Mouse (Mus musculus) hindbrain, embryonic 10.5 days (tissue): ENCODE measurements around the gene Rfwd3. TPM values are rescaled to one million over a fixed set of nuclear protein-coding genes. Genes with fewer than 3 reads are reported as not detected.
"Not testable (repeated sequence)": the region's sequence is repeated elsewhere in the genome, so short reads cannot be mapped to it uniquely, and the experiment has no call there.

Experiments used
- DNase-seq: peaks from one replicate; pipeline ENCODE4 v3.0.0-alpha.2; 2017; ENCODE audit warnings: low spot score
- H3K27ac ChIP-seq: fragments of 300-500 bp; sonication (generic); 2 replicates; pipeline ENCODE4 v1.5.1; 2016; ENCODE audit warnings: mild to moderate bottlenecking, moderate library complexity
- H3K27me3 ChIP-seq: fragments of 300-500 bp; sonication (generic); 2 replicates; pipeline ENCODE4 v1.6.1; 2016; ENCODE audit warnings: mild to moderate bottlenecking; ENCODE audit not compliant: poor library complexity, insufficient read depth, severe bottlenecking
- H3K36me3 ChIP-seq: fragments of 300-500 bp; sonication (generic); 2 replicates; pipeline ENCODE4 v1.6.1; 2016; ENCODE audit warnings: mild to moderate bottlenecking, moderate library complexity
- H3K4me1 ChIP-seq: fragments of 300-500 bp; sonication (generic); replicated peaks from 2 replicates; pipeline ENCODE4 v1.6.1; 2016; ENCODE audit warnings: mild to moderate bottlenecking
- H3K4me3 ChIP-seq: fragments of 300-500 bp; sonication (generic); 2 replicates; pipeline ENCODE4 v1.5.1; 2016; ENCODE audit warnings: mild to moderate bottlenecking, moderate library complexity
- H3K9me3 ChIP-seq: fragments of 300-500 bp; sonication (generic); 2 replicates; pipeline ENCODE4 v1.6.1; 2016; ENCODE audit warnings: mild to moderate bottlenecking, moderate library complexity
- WGBS: fragments of 180-500 bp; shearing (Covaris S2); methylation state at CpG from one replicate; pipeline ENCODE4 v1.1.7; 2016; 5-methylcytosine and 5-hydroxymethylcytosine counted together
- polyA plus RNA-seq: library from polyadenylated mRNA; unstranded; fragments of >200 nt; fragmentation: Nextera tagmentation; extraction: Ambion mirVana; gene quantifications from 2 replicates; pipeline ENCODE4 v1.2.1, GENCODE M21; 2016

Gene Rfwd3
- polyA plus RNA-seq, 1 experiment from 2014 or later = 77.6 TPM

DNA sequence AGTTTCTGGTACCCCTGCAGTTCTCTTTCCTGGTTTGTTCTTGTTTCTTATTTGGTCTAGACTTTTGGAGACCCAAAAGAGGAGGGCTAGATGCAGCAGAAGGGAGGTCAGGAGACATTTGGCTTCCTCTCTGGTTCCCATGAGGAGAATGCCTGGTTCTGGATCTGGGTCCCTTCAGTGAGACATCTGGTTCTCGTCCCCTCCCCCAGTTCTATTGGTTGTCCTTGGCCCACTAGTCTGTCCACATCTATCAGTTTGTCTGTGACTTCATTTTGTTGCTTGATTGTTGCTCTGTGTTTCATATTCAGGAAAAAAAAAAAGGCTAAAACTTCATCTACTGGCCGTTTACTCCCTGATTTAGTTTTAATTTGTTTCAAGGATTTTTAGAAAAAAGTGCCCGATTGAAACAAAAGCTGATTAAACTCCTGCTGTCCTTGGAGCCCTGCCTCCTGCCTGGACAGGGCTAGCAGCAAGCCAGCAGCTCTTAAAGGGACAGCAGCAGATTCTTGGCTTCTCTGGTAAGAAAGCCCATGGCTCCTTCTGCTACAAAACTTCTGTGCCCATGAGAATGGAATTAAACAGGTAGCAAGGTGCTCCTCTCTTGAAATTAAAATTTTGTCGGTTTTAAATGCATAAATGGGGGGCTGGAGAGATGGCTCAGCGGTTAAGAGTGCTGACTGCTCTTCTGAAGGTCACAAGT, 5.2 kb upstream of the Rfwd3 start:
- no peaks in the 10 kb centered on the region for H3K27me3 ChIP-seq
- H3K27ac ChIP-seq = no peak overlapping the region
- 29% methylated on average over 5 of the region's 5 CpGs for WGBS
- H3K4me3 ChIP-seq = no peak overlapping the region
- H3K4me1 ChIP-seq = no peaks in the 10 kb centered on the region
- DNase-seq = no peak
- no peaks in the 10 kb centered on the region for H3K36me3 ChIP-seq
- no peaks in the 10 kb centered on the region for H3K9me3 ChIP-seq

DNA sequence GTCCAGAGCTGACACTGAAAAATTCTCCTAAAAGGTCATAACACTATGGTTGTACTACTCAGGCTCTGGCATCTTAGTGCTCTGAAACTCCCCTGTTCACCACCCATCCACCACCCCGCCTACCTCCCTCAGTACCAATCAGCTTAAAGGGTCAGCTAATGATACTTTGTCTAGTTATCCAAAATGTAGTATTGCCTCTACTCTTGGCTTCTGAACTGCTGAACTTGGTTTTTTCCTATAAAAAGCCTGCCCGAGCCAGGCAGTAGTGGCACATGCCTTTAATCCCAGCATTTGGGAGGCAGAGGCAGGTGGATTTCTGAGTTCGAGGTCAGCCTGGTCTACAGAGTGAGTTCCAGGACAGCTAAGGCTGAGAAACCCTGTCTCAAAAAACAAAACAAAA, 4.3 kb upstream of the Rfwd3 start:
- H3K36me3 ChIP-seq = no peaks in the 10 kb centered on the region
- H3K9me3 ChIP-seq = no peaks in the 10 kb centered on the region
- WGBS = 91% methylated on average over 3 of the region's 3 CpGs
- H3K27ac ChIP-seq = no peak overlapping the region
- no peak for DNase-seq
- no peak overlapping the region for H3K4me3 ChIP-seq
- 0 out of 2 replicates have a peak, but pooled peaks cover under 1% of the 10 kb centered on the region for H3K4me1 ChIP-seq
- no peaks in the 10 kb centered on the region for H3K27me3 ChIP-seq

DNA sequence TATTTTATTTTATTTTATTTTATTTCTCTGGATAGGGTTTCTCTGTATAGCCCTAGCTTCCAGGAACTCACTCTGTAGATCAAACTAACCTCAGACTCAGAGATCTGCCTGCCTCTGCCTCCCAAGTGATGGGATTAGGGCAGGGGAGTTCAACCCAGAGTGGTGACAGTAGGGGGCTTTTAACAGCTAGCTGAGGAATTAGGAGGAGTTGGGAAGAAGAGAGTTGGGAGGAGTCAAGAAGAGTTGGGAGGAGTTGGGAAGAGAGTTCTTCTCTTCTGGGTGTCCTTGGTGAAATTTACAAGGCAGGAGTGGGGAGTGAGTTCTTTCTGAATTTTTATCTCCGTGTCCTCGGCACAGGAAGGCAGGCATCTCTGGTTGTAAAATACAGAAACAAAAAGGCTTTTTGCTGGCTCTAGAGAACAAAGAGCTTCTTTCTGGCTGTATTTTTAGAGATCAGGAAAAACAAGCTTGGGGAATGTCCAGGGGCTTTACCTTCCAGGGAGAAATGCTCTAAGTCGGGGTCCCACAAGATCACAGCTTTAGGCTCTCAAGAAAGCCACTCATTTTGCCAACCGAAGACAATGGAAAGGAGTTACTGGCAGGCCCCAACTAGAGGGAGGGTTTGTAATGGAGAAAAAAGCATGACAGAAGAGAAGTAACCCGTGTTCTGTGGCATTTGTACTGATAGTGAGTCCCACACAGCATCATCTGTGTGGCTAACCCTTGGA, 3.2 kb upstream of the Rfwd3 start:
- not testable (repeated sequence) for H3K27ac ChIP-seq, H3K4me3 ChIP-seq
- WGBS = 80% methylated on average over 5 of the region's 5 CpGs

GRCm38 (mm10) chr8:111300597-111301546, 850 bp upstream of the Rfwd3 start:
- peak overlapping the region; percentile 98 for H3K27ac ChIP-seq
- H3K4me3 ChIP-seq = peak overlapping the region; percentile 91
- no peak for DNase-seq
- peaks cover 16% of the 10 kb centered on the region for H3K4me1 ChIP-seq
- no peaks in the 10 kb centered on the region for H3K9me3 ChIP-seq
- H3K36me3 ChIP-seq = peaks cover 12% of the 10 kb centered on the region
- WGBS = 65% methylated on average over 11 of the region's 11 CpGs
- no peaks in the 10 kb centered on the region for H3K27me3 ChIP-seq

More for the DNA sequence above, 3.2 kb upstream of the Rfwd3 start:
- not testable (repeated sequence) for H3K36me3 ChIP-seq, H3K27me3 ChIP-seq, H3K9me3 ChIP-seq, DNase-seq
- H3K4me1 ChIP-seq = peaks cover 11% of the 10 kb centered on the region

- H3K36me3 ChIP-seq = peaks cover 25% of the 10 kb centered on the region
- peaks cover 16% of the 10 kb centered on the region for H3K4me1 ChIP-seq
- H3K27ac ChIP-seq = peak overlapping the region; percentile 98
- DNase-seq = peak; percentile 63
- no peaks in the 10 kb centered on the region for H3K9me3 ChIP-seq
- peak overlapping the region; percentile 91 for H3K4me3 ChIP-seq
- no peaks in the 10 kb centered on the region for H3K27me3 ChIP-seq
- under 1% methylated on average over 28 of the region's 28 CpGs for WGBS
Measured at GRCm38 (mm10) chr8:111299363-111299820, 630 bp downstream of the Rfwd3 start.

DNA sequence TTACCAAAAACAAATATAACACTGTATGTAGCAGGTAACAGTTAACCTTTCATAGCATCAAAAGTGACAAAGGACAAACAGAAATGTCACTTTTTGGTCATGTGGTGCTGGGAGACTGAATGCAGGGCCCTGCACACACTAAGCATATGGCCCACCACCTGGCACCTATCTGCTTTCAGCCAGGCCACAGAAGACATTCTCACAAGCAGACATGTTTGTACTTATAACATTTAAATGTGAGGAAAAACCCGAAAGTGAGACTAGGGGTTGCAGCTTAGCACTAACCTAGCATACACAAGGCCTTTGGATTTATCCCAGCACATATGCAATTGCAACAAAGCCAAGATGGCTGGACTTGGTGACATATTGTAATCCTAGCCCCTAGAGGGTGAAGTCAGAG, 2.0 kb downstream of the Rfwd3 start:
- H3K9me3 ChIP-seq = no peaks in the 10 kb centered on the region
- no peak for DNase-seq
- no peak overlapping the region for H3K27ac ChIP-seq
- H3K36me3 ChIP-seq = peaks cover 39% of the 10 kb centered on the region
- peaks cover 16% of the 10 kb centered on the region for H3K4me1 ChIP-seq
- peak overlapping the region; percentile 91 for H3K4me3 ChIP-seq
- 98% methylated on average over 1 of the region's 1 CpGs for WGBS
- H3K27me3 ChIP-seq = no peaks in the 10 kb centered on the region

GRCm38 (mm10) chr8:111291733-111292132, 8.3 kb downstream of the Rfwd3 start:
- Histone ChIP-seq H3K9me3 (no peaks in the 10 kb centered on the region), H3K27ac (no peak overlapping the region), H3K4me3 (no peak overlapping the region), H3K27me3 (no peaks in the 10 kb centered on the region), H3K4me1 (no peaks in the 10 kb centered on the region), H3K36me3 (peaks cover 97% of the 10 kb centered on the region)
- DNase-seq = no peak
- WGBS = 96% methylated on average over 7 of the region's 7 CpGs

DNA sequence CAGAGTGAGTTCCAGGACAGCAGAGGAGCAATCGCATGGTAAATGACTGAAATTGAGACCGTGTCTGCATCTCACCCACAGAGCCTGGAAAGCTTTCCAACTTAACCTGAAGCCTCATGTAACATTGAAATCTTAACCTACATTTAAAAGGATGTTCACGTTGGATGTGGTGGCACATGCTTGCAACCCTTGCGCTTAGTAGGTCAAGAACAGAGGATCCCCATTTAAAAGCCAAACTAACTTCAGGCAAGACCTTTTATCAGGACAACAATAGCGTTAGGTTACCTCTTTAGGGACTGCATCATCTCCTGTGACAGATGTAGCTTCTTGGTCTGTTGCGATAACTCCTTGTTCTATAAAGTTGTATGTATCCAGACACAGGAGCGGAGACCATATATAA, 9.4 kb downstream of the Rfwd3 start:
- no peak for DNase-seq
- Histone ChIP-seq H3K4me3 (no peak overlapping the region), H3K27me3 (no peaks in the 10 kb centered on the region), H3K36me3 (peaks cover 99% of the 10 kb centered on the region), H3K9me3 (no peaks in the 10 kb centered on the region), H3K4me1 (no peaks in the 10 kb centered on the region), H3K27ac (no peak overlapping the region)
- 96% methylated on average over 7 of the region's 7 CpGs for WGBS

GRCm38 (mm10) chr8:111285603-111286002, 14.4 kb downstream of the Rfwd3 start:
- H3K36me3 ChIP-seq = peaks cover 99% of the 10 kb centered on the region
- H3K4me3 ChIP-seq = no peak overlapping the region
- DNase-seq = no peak
- H3K9me3 ChIP-seq = no peaks in the 10 kb centered on the region
- WGBS = 95% methylated on average over 4 of the region's 4 CpGs
- H3K4me1 ChIP-seq = no peaks in the 10 kb centered on the region
- H3K27ac ChIP-seq = no peak overlapping the region
- H3K27me3 ChIP-seq = no peaks in the 10 kb centered on the region

DNA sequence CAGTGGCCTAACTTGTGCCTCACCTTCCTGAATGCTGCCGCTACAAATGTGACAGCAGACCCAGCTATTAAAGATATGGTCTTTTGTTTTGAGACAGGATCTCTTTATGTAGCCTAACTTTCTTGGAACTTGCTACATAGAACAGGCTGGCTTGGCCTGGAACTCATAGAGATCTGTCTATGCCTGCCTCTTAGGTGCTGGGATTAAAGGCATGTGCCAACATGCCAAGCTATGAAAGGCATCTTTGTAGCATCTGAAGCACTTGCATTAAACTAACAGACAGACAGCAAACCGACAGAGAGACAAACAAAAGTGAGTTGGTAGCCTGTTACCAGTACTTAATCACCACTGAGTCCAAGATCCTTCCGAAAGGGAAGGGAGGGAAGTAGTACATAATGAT, 17.9 kb downstream of the Rfwd3 start:
- Histone ChIP-seq H3K36me3 (peaks cover 99% of the 10 kb centered on the region), H3K27ac (no peak overlapping the region), H3K4me3 (no peak overlapping the region), H3K27me3 (no peaks in the 10 kb centered on the region), H3K9me3 (no peaks in the 10 kb centered on the region), H3K4me1 (no peaks in the 10 kb centered on the region)
- WGBS = 90% methylated on average over 3 of the region's 3 CpGs
- no peak for DNase-seq

- no peak overlapping the region for H3K27ac ChIP-seq
- H3K36me3 ChIP-seq = peaks cover 37% of the 10 kb centered on the region
- no peaks in the 10 kb centered on the region for H3K4me1 ChIP-seq
- H3K4me3 ChIP-seq = no peak overlapping the region
- no peaks in the 10 kb centered on the region for H3K27me3 ChIP-seq
- WGBS = 78% methylated on average over 2 of the region's 2 CpGs
- no peak for DNase-seq
- no peaks in the 10 kb centered on the region for H3K9me3 ChIP-seq
Measured at GRCm38 (mm10) chr8:111268277-111268676, 31.7 kb downstream of the Rfwd3 start.

DNA sequence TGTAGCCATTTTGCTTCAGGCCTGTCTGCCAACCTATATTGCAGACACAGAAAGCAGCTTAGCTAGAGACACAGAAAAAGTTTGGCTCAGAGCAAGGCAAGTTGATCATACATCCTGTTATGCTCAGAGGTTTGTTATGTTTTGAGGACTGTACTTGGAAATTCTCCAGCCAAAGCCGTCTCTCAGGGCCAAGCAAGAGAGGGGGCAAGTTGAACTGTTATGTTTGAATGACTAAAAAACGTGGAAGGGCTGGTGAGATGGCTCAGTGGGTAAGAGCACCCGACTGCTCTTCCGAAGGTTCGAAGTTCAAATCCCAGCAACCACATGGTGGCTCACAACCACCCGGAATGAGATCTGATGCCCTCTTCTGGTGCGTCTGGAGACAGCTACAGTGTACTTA, 33.9 kb downstream of the Rfwd3 start:
- not testable (repeated sequence) for H3K27ac ChIP-seq, H3K27me3 ChIP-seq, DNase-seq, H3K9me3 ChIP-seq, H3K4me1 ChIP-seq, H3K4me3 ChIP-seq
- 81% methylated on average over 7 of the region's 7 CpGs for WGBS
- H3K36me3 ChIP-seq = peaks cover 20% of the 10 kb centered on the region
